Mouse (Mus musculus) frontal cortex, postnatal 25 days (tissue): Measurements from ENCODE around the gene Ngfr.

Source experiments
- DNase-seq, 2 experiments: peaks; one replicate each; pipeline ENCODE4 v3.0.0; 2022; ENCODE audit warnings: low spot score in 2 of 2

Ngfr gene

GRCm38 (mm10) chr11:95520456-95521072, 67.0 kb downstream of the Ngfr start:
- peak; percentile 79 to 84 for DNase-seq

DNA sequence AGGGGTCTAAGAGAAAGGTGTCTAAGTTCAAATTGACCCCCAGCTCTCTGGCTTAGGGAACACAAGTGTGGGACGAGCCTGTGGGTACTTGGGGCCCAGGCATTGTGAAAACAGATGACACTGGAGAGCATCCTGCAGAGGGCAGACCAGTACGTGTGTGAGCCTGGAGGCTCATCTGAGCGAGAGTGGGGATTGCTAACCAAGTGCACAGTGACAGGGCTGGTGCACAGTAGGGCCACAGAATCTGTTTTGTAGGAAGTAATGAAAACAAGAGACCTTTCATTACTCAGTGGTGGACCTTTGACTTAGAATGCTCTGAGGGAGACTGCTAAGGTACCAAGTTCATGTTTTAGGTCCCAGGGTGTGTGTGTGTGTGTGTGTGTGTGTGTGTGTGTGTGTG, 67.5 kb downstream of the Ngfr start:
- no peak for DNase-seq

DNA sequence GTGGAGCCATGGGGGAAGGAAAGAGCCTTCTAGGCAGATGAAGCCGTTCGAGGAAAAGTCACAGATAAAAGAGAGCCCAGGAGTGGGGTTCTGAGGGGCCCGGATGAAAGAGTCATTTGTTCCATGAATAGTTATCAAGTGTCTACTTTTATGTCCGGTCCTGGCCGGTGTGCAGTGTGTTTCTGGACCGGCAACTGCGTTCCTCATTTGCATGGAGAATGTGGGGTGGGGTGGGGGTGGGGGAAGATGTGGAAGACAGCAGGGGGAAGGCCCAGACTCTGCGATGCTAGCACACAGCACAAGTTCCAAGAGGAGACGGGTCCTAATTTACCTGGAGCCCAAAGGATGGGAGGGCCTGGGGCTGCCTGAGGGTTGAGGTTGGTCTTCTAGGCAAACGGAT, 68.2 kb downstream of the Ngfr start:
- no peak for DNase-seq
